Mouse (Mus musculus) embryonic stem cell, embryonic (primary cell): ENCODE results near the gene Frs3.

Experiments
- CTCF ChIA-PET, 4 experiments: fragments of 300-600 bp in 2 of 4; fragments of 350-600 bp in 2 of 4; sonication (Branson Sonifier 250); formaldehyde crosslinking; loops; one replicate each; lab custom pipeline; 2022; ENCODE audit warnings: inconsistent platforms in 2 of 4; lab: Charles Lee
- POLR2A ChIA-PET, 4 experiments: fragments of 300-600 bp in 2 of 4; fragments of 350-600 bp in 2 of 4; sonication (Branson Sonifier 250); formaldehyde crosslinking; loops; one replicate each; lab custom pipeline; 2022; ENCODE audit warnings: antibody characterized with exemption in 4 of 4, inconsistent platforms in 1 of 4; lab: Charles Lee

Frs3 gene

GRCm38 (mm10) chr17:47678238-47678637 is 10.6 kb upstream of the Frs3 start:
- CTCF ChIA-PET, result interaction anchor here in 2 of 4 experiments (0.8 to 0.9 kb wide), 3 partner anchors 10 to 32 kb away, joined by 3 to 4 read pairs (median 3); partner anchors contain the start of genes Frs3 (in 1 of the 2) and Tomm6 (in 1 of the 2)
- POLR2A ChIA-PET, result interaction anchor here in 2 of 4 experiments (0.5 to 2.3 kb wide), 7 partner anchors 8 to 167 kb away, joined by 3 to 5 read pairs (median 3); partner anchors contain the start of genes Gm21981 (in 1 of the 2), Prickle4 (in 1 of the 2) and Tomm6 (in 1 of the 2)

- CTCF ChIA-PET, result interaction anchor here in 2 of 4 experiments (0.5 to 1.2 kb wide), 5 partner anchors 8 to 63 kb away, joined by 3 to 4 read pairs (median 3); partner anchors contain the start of genes Frs3 (in 1 of the 2) and Tomm6 (in 1 of the 2)
- POLR2A ChIA-PET, result interaction anchor here in 2 of 4 experiments (0.5 to 2.3 kb wide), 7 partner anchors 8 to 198 kb away, joined by 3 to 6 read pairs (median 4); partner anchors contain the start of genes Gm21981 (in 1 of the 2), Prickle4 (in 1 of the 2) and Tomm6 (in 1 of the 2)
Measured at GRCm38 (mm10) chr17:47678702-47679101, 10.1 kb upstream of the Frs3 start.

- ChIA-PET CTCF (interaction anchor here in 3 of 4 experiments (1.1 to 1.6 kb wide), 5 partner anchors 10 to 58 kb away, joined by 3 read pairs; partner anchors contain the start of genes Gm21981 (in 1 of the 3) and Prickle4 (in 1 of the 3)), POLR2A (interaction anchor here (0.6 to 7.0 kb wide), 24 partner anchors 10 to 181 kb away, joined by 3 to 66 read pairs (median 4); partner anchors contain the start of genes Gm21981 (in 2 of the 4), Prickle4 (in 2 of the 4) and Taf8 (in 1 of the 4))
Measured at GRCm38 (mm10) chr17:47682836-47683235, 6.0 kb upstream of the Frs3 start.

- POLR2A ChIA-PET, result interaction anchor here (0.6 to 7.0 kb wide), 21 partner anchors 9 to 202 kb away, joined by 3 to 66 read pairs (median 4); partner anchors contain the start of gene Tfeb (in 1 of the 4)
- CTCF ChIA-PET, result interaction anchor here (0.6 to 1.5 kb wide), 6 partner anchors 9 to 355 kb away, joined by 3 to 4 read pairs (median 3); no protein-coding TSS in a partner anchor
Measured at GRCm38 (mm10) chr17:47687409-47688343, 1.2 kb upstream of the Frs3 start.

- ChIA-PET CTCF (interaction anchor here in 3 of 4 experiments (0.7 to 1.5 kb wide), 4 partner anchors 10 to 356 kb away, joined by 3 to 4 read pairs (median 4); no protein-coding TSS in a partner anchor), POLR2A (interaction anchor here (0.6 to 4.0 kb wide), 19 partner anchors 8 to 177 kb away, joined by 3 to 18 read pairs (median 4); partner anchors contain the start of gene Tfeb (in 1 of the 4))
Measured at GRCm38 (mm10) chr17:47688344-47688607, 554 bp upstream of the Frs3 start, which contains the start of gene Tomm6. TSS of gene Tomm6 (minus strand) at chr17:47688386.

- POLR2A ChIA-PET, result interaction anchor here in 3 of 4 experiments (0.8 to 4.0 kb wide), 24 partner anchors 8 to 313 kb away, joined by 3 to 18 read pairs (median 4); partner anchors contain the start of genes Tfeb (in 2 of the 3) and Usp49 (in 1 of the 3)
- CTCF ChIA-PET, result interaction anchor here in 3 of 4 experiments (0.7 to 1.6 kb wide), 8 partner anchors 10 to 178 kb away, joined by 3 to 5 read pairs (median 4); no protein-coding TSS in a partner anchor
Measured at GRCm38 (mm10) chr17:47689894-47690293, 1.1 kb downstream of the Frs3 start.

GRCm38 (mm10) chr17:47691650-47692049 is 2.8 kb downstream of the Frs3 start:
- ChIA-PET CTCF (interaction anchor here in 2 of 4 experiments (0.8 to 1.4 kb wide), 3 partner anchors 15 to 47 kb away, joined by 3 read pairs; no protein-coding TSS in a partner anchor), POLR2A (interaction anchor here in 3 of 4 experiments (0.9 to 4.0 kb wide), 11 partner anchors 10 to 96 kb away, joined by 3 to 18 read pairs (median 4); no protein-coding TSS in a partner anchor)

- ChIA-PET POLR2A (interaction anchor here in 3 of 4 experiments (0.5 to 3.5 kb wide), 32 partner anchors 8 to 315 kb away, joined by 3 to 17 read pairs (median 5); no protein-coding TSS in a partner anchor), CTCF (interaction anchor here (0.6 to 2.1 kb wide), 26 partner anchors 10 to 1541 kb away, joined by 3 to 9 read pairs (median 4); partner anchors contain the start of genes Mad2l1bp (in 1 of the 4) and Taf8 (in 1 of the 4))
Measured at GRCm38 (mm10) chr17:47693671-47694441, 5.0 kb downstream of the Frs3 start.

- ChIA-PET POLR2A (interaction anchor here in 3 of 4 experiments (0.5 to 2.9 kb wide), 29 partner anchors 8 to 315 kb away, joined by 3 to 10 read pairs (median 4); no protein-coding TSS in a partner anchor), CTCF (interaction anchor here (0.6 to 2.1 kb wide), 25 partner anchors 10 to 1541 kb away, joined by 3 to 9 read pairs (median 4); partner anchors contain the start of genes Mad2l1bp (in 1 of the 4) and Taf8 (in 1 of the 4))
Measured at GRCm38 (mm10) chr17:47694442-47694502, 5.4 kb downstream of the Frs3 start, which contains the start of gene Gm21981. TSS of gene Gm21981 (minus strand) at chr17:47694455.

- ChIA-PET CTCF (interaction anchor here (0.6 to 2.1 kb wide), 41 partner anchors 9 to 1541 kb away, joined by 3 to 9 read pairs (median 3); partner anchors contain the start of genes Mad2l1bp (in 1 of the 4) and Taf8 (in 1 of the 4)), POLR2A (interaction anchor here (0.5 to 2.9 kb wide), 45 partner anchors 9 to 396 kb away, joined by 3 to 10 read pairs (median 4); no protein-coding TSS in a partner anchor)
Measured at GRCm38 (mm10) chr17:47694503-47695336, 5.9 kb downstream of the Frs3 start, which contains the start of gene Prickle4. TSS of gene Prickle4 (minus strand) at chr17:47694736.

- ChIA-PET CTCF (interaction anchor here (0.6 to 2.1 kb wide), 21 partner anchors 9 to 220 kb away, joined by 3 to 9 read pairs (median 4); no protein-coding TSS in a partner anchor), POLR2A (interaction anchor here (0.6 to 2.9 kb wide), 30 partner anchors 9 to 395 kb away, joined by 3 to 10 read pairs (median 4); no protein-coding TSS in a partner anchor)
Measured at GRCm38 (mm10) chr17:47695337-47695710, 6.5 kb downstream of the Frs3 start.

- ChIA-PET CTCF (no interaction called here), POLR2A (interaction anchor here in 3 of 4 experiments (1.1 to 3.0 kb wide), 7 partner anchors 9 to 53 kb away, joined by 3 to 12 read pairs (median 10); partner anchors contain the start of genes Tomm6 (in 2 of the 3) and Frs3 (in 1 of the 3))
Measured at GRCm38 (mm10) chr17:47698156-47698555, 9.3 kb downstream of the Frs3 start.

GRCm38 (mm10) chr17:47699055-47699454 is 10.2 kb downstream of the Frs3 start:
- ChIA-PET CTCF (interaction anchor here in 2 of 4 experiments (0.6 to 1.2 kb wide), 3 partner anchors 8 to 207 kb away, joined by 3 to 4 read pairs (median 4); no protein-coding TSS in a partner anchor), POLR2A (interaction anchor here in 2 of 4 experiments (1.1 to 3.7 kb wide), 7 partner anchors 10 to 41 kb away, joined by 3 to 22 read pairs (median 10); partner anchors contain the start of genes Frs3 (in 1 of the 2), Tfeb (in 1 of the 2) and Tomm6 (in 1 of the 2))

GRCm38 (mm10) chr17:47701793-47702192 is 13.0 kb downstream of the Frs3 start:
- POLR2A ChIA-PET, result interaction anchor here in 3 of 4 experiments (0.6 to 3.7 kb wide), 14 partner anchors 9 to 309 kb away, joined by 3 to 22 read pairs (median 4); partner anchors contain the start of gene Tfeb (in 1 of the 3)
- CTCF ChIA-PET, result interaction anchor here (0.6 to 1.3 kb wide), 4 partner anchors 54 to 561 kb away, joined by 3 to 5 read pairs (median 3); no protein-coding TSS in a partner anchor
